Mouse (Mus musculus) lung, postnatal 0 days (tissue): ENCODE measurements at regions not wholly inside any gene's neighbourhood (a gene's known extent, or its start where the extent isn't known, plus 50 kb on each side); places are given as distances from the start of the nearest gene placed in this dataset.
"Not testable (repeated sequence)": the region's sequence is repeated elsewhere in the genome, so short reads cannot be mapped to it uniquely, and the experiment has no call there.

Experiments
- ATAC-seq: fragments of 200-750 bp; cut with Nextera tagmentation; 2 replicates; pipeline ENCODE4 v1.8.0; 2017; ENCODE audit warnings: moderate library complexity
- DNase-seq: peaks from one replicate; pipeline ENCODE4 v3.0.0-alpha.2; 2016; ENCODE audit warnings: low spot score
- H3K27ac ChIP-seq: fragments of 300-500 bp; sonication (generic); 2 replicates; pipeline ENCODE4 v1.5.1; 2014; ENCODE audit warnings: antibody characterized with exemption, mild to moderate bottlenecking, low read length, mixed read lengths
- H3K27me3 ChIP-seq: fragments of 300-500 bp; sonication (generic); replicated peaks from 2 replicates; pipeline ENCODE4 v1.6.1; 2014; ENCODE audit warnings: low read length, mixed read lengths; ENCODE audit not compliant: insufficient read depth
- H3K36me3 ChIP-seq: fragments of 300-500 bp; sonication (generic); 2 replicates; pipeline ENCODE4 v1.6.1; 2014; ENCODE audit warnings: low read length, mixed read lengths; ENCODE audit not compliant: insufficient read depth
- H3K4me1 ChIP-seq: fragments of 300-500 bp; sonication (generic); 2 replicates; pipeline ENCODE4 v1.6.1; 2014; ENCODE audit warnings: antibody characterized with exemption, low read depth, low read length, mixed read lengths; ENCODE audit not compliant: insufficient read depth
- H3K4me2 ChIP-seq: fragments of 300-500 bp; sonication (generic); replicated peaks from 2 replicates; pipeline ENCODE4 v1.6.1; 2014; ENCODE audit warnings: low read depth, mild to moderate bottlenecking, low read length, moderate library complexity, mixed read lengths
- H3K4me3 ChIP-seq: fragments of 300-500 bp; sonication (generic); 2 replicates; pipeline ENCODE4 v1.5.1; 2014; ENCODE audit warnings: low read depth, low read length
- H3K9ac ChIP-seq: fragments of 300-500 bp; sonication (generic); replicated peaks from 2 replicates; pipeline ENCODE4 v1.6.1; 2014; ENCODE audit warnings: low read depth, mild to moderate bottlenecking
- H3K9me3 ChIP-seq: fragments of 300-500 bp; sonication (generic); 2 replicates; pipeline ENCODE4 v1.6.1; 2016; ENCODE audit warnings: low read length, mixed read lengths
- WGBS: fragments of 180-500 bp; shearing (Covaris S2); extraction: QIAGEN DNeasy Blood & Tissue Kit; methylation state at CpG from one replicate; pipeline ENCODE4 v1.1.7; 2014; 5-methylcytosine and 5-hydroxymethylcytosine counted together

GRCm38 (mm10) chr19:3083438-3083837 lies 199.3 kb upstream of the Mrpl21 start:
- H3K4me2 ChIP-seq, DNase-seq: not testable (repeated sequence)
- peak overlapping the region; percentile 14; the same call in 1 of the 2 replicates for H3K4me3 ChIP-seq

GRCm38 (mm10) chr19:3091771-3092170 lies 190.9 kb upstream of the Mrpl21 start:
- H3K4me1 ChIP-seq, H3K4me2 ChIP-seq, H3K4me3 ChIP-seq, ATAC-seq, H3K9me3 ChIP-seq, H3K9ac ChIP-seq, H3K27me3 ChIP-seq, H3K27ac ChIP-seq, DNase-seq, H3K36me3 ChIP-seq: not testable (repeated sequence)
- 71% methylated on average over 5 of the region's 5 CpGs for WGBS

More at GRCm38 (mm10) chr19:3083438-3083837, 199.3 kb upstream of the Mrpl21 start:
- not testable (repeated sequence) for H3K27ac ChIP-seq, H3K9ac ChIP-seq, H3K27me3 ChIP-seq, H3K36me3 ChIP-seq, H3K4me1 ChIP-seq, H3K9me3 ChIP-seq, ATAC-seq
- 61% methylated on average over 25 of the region's 27 CpGs for WGBS
